Mouse (Mus musculus): ENCODE measurements around the gene Rnf157.

- TF ChIP-seq CTCF (IDR thresholded peaks at IDR 0.05; ENCODE audit: low read depth) = no peak
- TF ChIP-seq EP300 (IDR thresholded peaks at IDR 0.05; ENCODE audit: low read depth) = no peak
Observed at GRCm38 (mm10) chr11:116405601-116406000, 7.2 kb downstream of the Rnf157 start.
